Mouse (Mus musculus) G1E-ER4 (cell line): ENCODE measurements around the gene Smtn. TPM values are rescaled to one million over a fixed set of nuclear protein-coding genes. Genes with fewer than 3 reads are reported as not detected.

Experiments
- GATA1 ChIP-seq: IDR thresholded peaks from one replicate; pipeline ENCODE4 v1.8.0; 2012; ENCODE audit warnings: low read length, inconsistent platforms
- polyA plus RNA-seq: library from polyadenylated mRNA; stranded (reverse); fragments of >175 nt; gene quantifications from 2 replicates; pipeline ENCODE4 v1.2.3, GENCODE M21; 2012

The Smtn gene
- polyA plus RNA-seq, 1 experiment: not detected

- no peak for TF ChIP-seq GATA1
Observed at GRCm38 (mm10) chr11:3510321-3510720, 30.1 kb downstream of the Smtn start.

- TF ChIP-seq GATA1: no peak
Observed at GRCm38 (mm10) chr11:3509181-3510085, 31.0 kb downstream of the Smtn start.

- TF ChIP-seq GATA1: no peak
Observed at GRCm38 (mm10) chr11:3508226-3508625, 32.2 kb downstream of the Smtn start.

- no peak for TF ChIP-seq GATA1
Observed at GRCm38 (mm10) chr11:3503755-3504693, 36.4 kb downstream of the Smtn start.

- no peak for TF ChIP-seq GATA1
Observed at GRCm38 (mm10) chr11:3502459-3503072, 37.8 kb downstream of the Smtn start.

GRCm38 (mm10) chr11:3502057-3502456 lies 38.4 kb downstream of the Smtn start:
- no peak for TF ChIP-seq GATA1

GRCm38 (mm10) chr11:3497296-3497695 lies 43.1 kb downstream of the Smtn start:
- no peak for TF ChIP-seq GATA1

- no peak for TF ChIP-seq GATA1
Observed at GRCm38 (mm10) chr11:3496756-3497155, 43.7 kb downstream of the Smtn start.

GRCm38 (mm10) chr11:3495496-3495895 lies 44.9 kb downstream of the Smtn start:
- no peak for TF ChIP-seq GATA1

GRCm38 (mm10) chr11:3494857-3495256 lies 45.6 kb downstream of the Smtn start:
- TF ChIP-seq GATA1: no peak

GRCm38 (mm10) chr11:3492748-3493147 lies 47.7 kb downstream of the Smtn start:
- TF ChIP-seq GATA1: no peak

- no peak for TF ChIP-seq GATA1
Observed at GRCm38 (mm10) chr11:3489036-3489435, 51.4 kb downstream of the Smtn start.

GRCm38 (mm10) chr11:3487952-3488570 lies 52.4 kb downstream of the Smtn start, which contains the start of gene Pla2g3:
Pla2g3 (plus strand) TSS chr11:3488284.
- TF ChIP-seq GATA1: no peak

- TF ChIP-seq GATA1: no peak
Observed at GRCm38 (mm10) chr11:3486349-3486748, 54.1 kb downstream of the Smtn start.

- TF ChIP-seq GATA1: no peak
Observed at GRCm38 (mm10) chr11:3483980-3484642, 56.3 kb downstream of the Smtn start.
